Mouse (Mus musculus): ENCODE measurements around the gene Tex2.

DNA sequence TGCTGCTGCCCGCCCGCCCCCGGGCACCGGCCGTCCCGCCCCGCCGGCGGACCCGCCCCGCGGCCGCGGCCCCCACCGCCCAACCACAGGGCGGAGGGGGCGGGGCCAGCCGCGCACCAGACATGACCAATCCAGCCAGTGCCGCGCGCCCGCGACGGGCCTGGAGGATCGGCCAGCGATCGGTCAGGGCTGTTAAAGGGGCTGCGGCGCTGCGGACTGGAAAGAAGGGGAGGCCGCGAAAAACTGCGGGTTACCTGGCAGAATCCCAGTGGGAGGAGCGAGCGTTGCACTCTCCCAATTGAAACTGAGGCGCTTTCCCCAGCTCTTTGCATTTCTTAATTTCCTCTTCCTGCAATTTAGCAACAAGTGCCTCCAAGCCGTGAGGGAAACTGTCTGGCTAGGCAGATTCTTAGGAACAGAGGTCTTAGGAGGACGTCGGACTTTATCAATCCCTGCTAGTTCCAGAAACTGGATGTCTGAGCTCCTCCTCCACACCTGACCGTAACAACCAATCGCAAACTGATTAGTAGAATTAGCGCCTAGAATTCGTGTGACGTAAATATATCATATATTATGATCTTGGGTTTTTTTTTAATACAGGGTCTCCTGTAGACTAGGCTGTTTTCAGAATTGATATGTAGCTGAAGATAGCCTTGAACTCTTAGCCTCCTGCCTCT is at the start of gene Tex2:
- TF ChIP-seq CTCF (IDR thresholded peaks at IDR 0.05; ENCODE audit: control insufficient read depth, insufficient read depth, low read length) = no peak
- TF ChIP-seq POLR2A (IDR thresholded peaks at IDR 0.05; ENCODE audit: borderline replicate concordance, control insufficient read depth, low read depth, low read length) = no peak

Measured in bone marrow, adult 2 months (tissue).